Mouse (Mus musculus) thymus, postnatal 36 days (tissue): ENCODE measurements around the gene Gart.
"Not testable (repeated sequence)": the region's sequence is repeated elsewhere in the genome, so short reads cannot be mapped to it uniquely, and the experiment has no call there.

Experiments used
- DNase-seq, 2 experiments: peaks; one replicate each; pipeline ENCODE4 v3.0.0; 2022; ENCODE audit warnings: mixed read lengths in 2 of 2

Gene Gart

GRCm38 (mm10) chr16:91647461-91648219 is 888 bp upstream of the Gart start, which contains the start of gene Son:
TSS of gene Son (plus strand) at chr16:91647506.
- peak; percentile 92 to 97 for DNase-seq

- peak; percentile 43 to 57 for DNase-seq
Measured at GRCm38 (mm10) chr16:91645995-91646602, 653 bp downstream of the Gart start.

GRCm38 (mm10) chr16:91645420-91645819 is 1.3 kb downstream of the Gart start:
- DNase-seq = not testable (repeated sequence)

GRCm38 (mm10) chr16:91644901-91645300 is 1.9 kb downstream of the Gart start:
- DNase-seq = no peak

- DNase-seq = no peak
Measured at GRCm38 (mm10) chr16:91640171-91640570, 6.6 kb downstream of the Gart start.

GRCm38 (mm10) chr16:91639636-91640035 is 7.1 kb downstream of the Gart start:
- DNase-seq = no peak

- no peak for DNase-seq
Measured at GRCm38 (mm10) chr16:91639161-91639560, 7.6 kb downstream of the Gart start.

GRCm38 (mm10) chr16:91633641-91634040 is 13.1 kb downstream of the Gart start:
- no peak for DNase-seq

GRCm38 (mm10) chr16:91632940-91633339 is 13.8 kb downstream of the Gart start:
- no peak for DNase-seq

GRCm38 (mm10) chr16:91632439-91632838 is 14.3 kb downstream of the Gart start:
- no peak for DNase-seq

- no peak for DNase-seq
Measured at GRCm38 (mm10) chr16:91630584-91630983, 16.2 kb downstream of the Gart start.

GRCm38 (mm10) chr16:91629749-91630148 is 17.0 kb downstream of the Gart start:
- no peak for DNase-seq

GRCm38 (mm10) chr16:91628673-91629072 is 18.1 kb downstream of the Gart start:
- no peak for DNase-seq

GRCm38 (mm10) chr16:91627831-91628230 is 18.9 kb downstream of the Gart start:
- DNase-seq = no peak

- DNase-seq = no peak
Measured at GRCm38 (mm10) chr16:91623074-91623473, 23.7 kb downstream of the Gart start.

GRCm38 (mm10) chr16:91620991-91621390 is 25.8 kb downstream of the Gart start:
- no peak for DNase-seq

- DNase-seq = no peak
Measured at GRCm38 (mm10) chr16:91620185-91620584, 26.6 kb downstream of the Gart start.

GRCm38 (mm10) chr16:91618511-91619501 is 27.9 kb downstream of the Gart start, which contains the start of gene Dnajc28:
TSS of gene Dnajc28 (minus strand) at chr16:91619026.
- DNase-seq = peak; percentile 80 to 82

GRCm38 (mm10) chr16:91614552-91614951 is 32.2 kb downstream of the Gart start:
- DNase-seq = no peak

GRCm38 (mm10) chr16:91612525-91612924 is 34.2 kb downstream of the Gart start:
- DNase-seq = no peak

- DNase-seq = no peak
Measured at GRCm38 (mm10) chr16:91611248-91611647, 35.5 kb downstream of the Gart start.

GRCm38 (mm10) chr16:91609501-91610245 is 37.1 kb downstream of the Gart start:
- DNase-seq = no peak
